Mouse (Mus musculus) left cerebral cortex, postnatal 14 days (tissue): ENCODE measurements around the gene Phf23. TPM values are rescaled to one million over a fixed set of nuclear protein-coding genes. Genes with fewer than 3 reads are reported as not detected.

Source experiments
- DNase-seq, 2 experiments: peaks; one replicate each; pipeline ENCODE4 v3.0.0; 2021 to 2022; ENCODE audit warnings: low spot score in 2 of 2, mixed read lengths in 1 of 2
- intact Hi-C: fragments of 180-260 bp; cut with DNase I; formaldehyde crosslinking; loops from one replicate; pipeline ENCODE4 v1.15.1; 2025
- microRNA-seq, 2 experiments: library from miRNA; unstranded; fragments of <30 nt; microRNA quantifications; one replicate each; pipeline ENCODE4 v1.2.0; 2022
- total RNA-seq, 2 experiments: library from RNA; stranded (reverse); gene quantifications; 2 replicates each; pipeline ENCODE4 v1.2.3; 2021

Phf23 gene
- total RNA-seq, 2 experiments from 2014 or later: 39.2 to 40.2 TPM

- intact Hi-C loops: no loop called here
- no peak for DNase-seq
These were observed 44.1 kb downstream of the Phf23 start for GRCm38 (mm10) chr11:70039631-70040030.

GRCm38 (mm10) chr11:70040184-70040583, 44.6 kb downstream of the Phf23 start:
- no peak for DNase-seq
- intact Hi-C loops: no loop called here

- intact Hi-C loops: no loop called here
- no peak for DNase-seq
These were observed 46.9 kb downstream of the Phf23 start for GRCm38 (mm10) chr11:70042309-70043085.

GRCm38 (mm10) chr11:70043665-70044064, 48.1 kb downstream of the Phf23 start:
- no peak for DNase-seq
- intact Hi-C loops: no loop called here

GRCm38 (mm10) chr11:70045435-70045834, 49.9 kb downstream of the Phf23 start:
- no peak for DNase-seq
- intact Hi-C loops: no loop called here

GRCm38 (mm10) chr11:70049366-70049765, 53.8 kb downstream of the Phf23 start:
- DNase-seq: no peak
- intact Hi-C loops: no loop called here

Small RNA genes within 50 kb of the gene (microRNA-seq; reads per million reads assigned to microRNA genes)
- 0 to 1.1 reads per million in 2 experiments for gene Gm44349
- 9,894 to 11,930 reads per million in 2 experiments for gene Mir324

Other genes starting within 250 kb of the Phf23 start
- 10 to 100 TPM; 54.3 to 54.4 TPM for gene Polr2a, start 237.1 kb upstream of the Phf23 start, total RNA-seq
- not detected for gene Slc35g3, start 233.8 kb upstream of the Phf23 start, total RNA-seq
- 10 to 100 TPM; 71.1 to 86.9 TPM for gene Zbtb4, start 229.9 kb upstream of the Phf23 start, total RNA-seq
- under 1 TPM; 0.76 to 0.79 TPM for gene Chrnb1, start 199.8 kb upstream of the Phf23 start, total RNA-seq
- 10 to 100 TPM; 15.4 to 20.4 TPM for gene Fgf11, start 193.9 kb upstream of the Phf23 start, total RNA-seq
- not detected for gene Tmem102, start 190.2 kb upstream of the Phf23 start, total RNA-seq
- gene Gm39566, start 180.5 kb upstream of the Phf23 start, total RNA-seq: not detected
- gene Spem2, start 177.3 kb upstream of the Phf23 start, total RNA-seq: not detected
- under 1 TPM in 1 of 2 experiments, not detected in 1; 0.32 TPM for gene Spem1, start 173.6 kb upstream of the Phf23 start, total RNA-seq
- gene Nlgn2, start 158.0 kb upstream of the Phf23 start, total RNA-seq: 100 to 1,000 TPM; 277 to 281 TPM
- gene Tmem256, start 157.3 kb upstream of the Phf23 start, total RNA-seq: 100 to 1,000 TPM; 160 to 167 TPM
- 10 to 100 TPM; 19.5 to 22.3 TPM for gene Plscr3, start 149.4 kb upstream of the Phf23 start, total RNA-seq
- not detected for gene Tnk1, start 137.0 kb upstream of the Phf23 start, total RNA-seq
- gene Tmem95, start 117.8 kb upstream of the Phf23 start, total RNA-seq: not detected
- 1 to 10 TPM in 1 of 2 experiments, under 1 TPM in 1; 0.86 to 1.4 TPM for gene Kctd11, start 114.4 kb upstream of the Phf23 start, total RNA-seq
- not detected for gene Acap1, start 100.2 kb upstream of the Phf23 start, total RNA-seq
- under 1 TPM in 1 of 2 experiments, not detected in 1; 0.38 TPM for gene 2810408A11Rik, start 94.8 kb upstream of the Phf23 start, total RNA-seq
- 100 to 1,000 TPM; 121 to 125 TPM for gene Neurl4, start 94.7 kb upstream of the Phf23 start, total RNA-seq
- 10 to 100 TPM; 24.9 to 26.0 TPM for gene Gps2, start 81.9 kb upstream of the Phf23 start, total RNA-seq
- 100 to 1,000 TPM; 468 to 473 TPM for gene Eif5a, start 73.8 kb upstream of the Phf23 start, total RNA-seq
- gene Ybx2, start 60.0 kb upstream of the Phf23 start, total RNA-seq: 10 to 100 TPM in 1 of 2 experiments, 1 to 10 TPM in 1; 8.4 to 11.3 TPM
- gene Slc2a4, start 47.6 kb upstream of the Phf23 start, total RNA-seq: 1 to 10 TPM; 1.9 to 2.4 TPM
- gene Cldn7, start 31.0 kb upstream of the Phf23 start, total RNA-seq: not detected
- 100 to 1,000 TPM; 115 TPM for gene Ctdnep1, start 14.6 kb upstream of the Phf23 start, total RNA-seq
- gene Elp5, start 13.3 kb upstream of the Phf23 start, total RNA-seq: 100 to 1,000 TPM; 103 to 107 TPM
- gene Gabarap, start 4.6 kb upstream of the Phf23 start, total RNA-seq: 100 to 1,000 TPM; 213 to 217 TPM
- gene Dvl2, start 4.8 kb downstream of the Phf23 start, total RNA-seq: 10 to 100 TPM; 27.3 to 30.0 TPM
- gene Acadvl, start 19.6 kb downstream of the Phf23 start, total RNA-seq: 10 to 100 TPM; 50.7 to 53.6 TPM
- gene Dlg4, start 21.2 kb downstream of the Phf23 start, total RNA-seq: 1,000 to 10,000 TPM in 1 of 2 experiments, 100 to 1,000 TPM in 1; 1,000 to 1,075 TPM
- 1 to 10 TPM; 1.9 to 2.4 TPM for gene Asgr1, start 58.3 kb downstream of the Phf23 start, total RNA-seq
- not detected for gene Asgr2, start 96.9 kb downstream of the Phf23 start, total RNA-seq
- under 1 TPM; 0.51 to 0.61 TPM for gene Mgl2, start 134.6 kb downstream of the Phf23 start, total RNA-seq
- 1 to 10 TPM; 3.3 to 5.3 TPM for gene Clec10a, start 160.4 kb downstream of the Phf23 start, total RNA-seq
- gene Slc16a11, start 217.0 kb downstream of the Phf23 start, total RNA-seq: 10 to 100 TPM; 27.2 to 36.8 TPM
- gene Slc16a13, start 225.3 kb downstream of the Phf23 start, total RNA-seq: 10 to 100 TPM in 1 of 2 experiments, 1 to 10 TPM in 1; 8.3 to 10.4 TPM
- gene Bcl6b, start 234.0 kb downstream of the Phf23 start, total RNA-seq: 1 to 10 TPM; 5.1 to 5.3 TPM
- 10 to 100 TPM; 41.3 to 54.2 TPM for gene 0610010K14Rik, start 242.1 kb downstream of the Phf23 start, total RNA-seq
- gene Gm21988, start 244.1 kb downstream of the Phf23 start, total RNA-seq: 1 to 10 TPM; 5.9 to 7.3 TPM
- gene Rnasek, start 244.1 kb downstream of the Phf23 start, total RNA-seq: 100 to 1,000 TPM; 291 TPM